Mouse (Mus musculus) C2C12 (cell line): ENCODE data around the gene Higd1a. TPM values are rescaled to one million over a fixed set of nuclear protein-coding genes. Genes with fewer than 3 reads are reported as not detected.

Source experiments
- H3K27me3 ChIP-seq: one replicate; pipeline ENCODE4 v1.6.1; 2011; ENCODE audit not compliant: control insufficient read depth, insufficient read depth, insufficient read length
- H3K36me3 ChIP-seq: one replicate; pipeline ENCODE4 v1.6.1; 2011; ENCODE audit not compliant: control insufficient read depth, insufficient read depth
- H3K4me3 ChIP-seq: one replicate; pipeline ENCODE4 v1.5.1; 2011; ENCODE audit warnings: mild to moderate bottlenecking, control low read depth; ENCODE audit not compliant: poor library complexity, insufficient read depth, severe bottlenecking
- H3K79me2 ChIP-seq: one replicate; pipeline ENCODE4 v1.6.1; 2011; ENCODE audit not compliant: control insufficient read depth, insufficient read depth
- H3K79me3 ChIP-seq: one replicate; pipeline ENCODE4 v1.6.1; 2011; ENCODE audit warnings: low read depth, control low read depth
- H3ac ChIP-seq: one replicate; pipeline ENCODE3; 2011; ENCODE audit warnings: low read depth; ENCODE audit not compliant: control insufficient read depth, insufficient read length
- CEBPB ChIP-seq: IDR thresholded peaks from one replicate; pipeline ENCODE4 v1.6.1; 2011; ENCODE audit warnings: low read depth, mild to moderate bottlenecking, control low read depth, moderate library complexity
- CTCF ChIP-seq: IDR thresholded peaks from one replicate; pipeline ENCODE4 v1.5.1; 2011; ENCODE audit not compliant: control insufficient read depth, insufficient read depth, insufficient read length
- FOSL1 ChIP-seq: IDR thresholded peaks from one replicate; pipeline ENCODE4 v1.8.0; 2011; ENCODE audit warnings: mild to moderate bottlenecking, low read length; ENCODE audit not compliant: poor library complexity, insufficient read depth, severe bottlenecking
- MAX ChIP-seq: IDR thresholded peaks from one replicate; pipeline ENCODE4 v1.6.1; 2011; ENCODE audit warnings: mild to moderate bottlenecking, control low read depth
- MYOD1 ChIP-seq: IDR thresholded peaks from one replicate; pipeline ENCODE4 v1.6.1; 2011; ENCODE audit warnings: low read depth; ENCODE audit not compliant: control insufficient read depth, insufficient read length
- MYOG ChIP-seq: IDR thresholded peaks from one replicate; pipeline ENCODE4 v1.6.1; 2011; ENCODE audit not compliant: control insufficient read depth, insufficient read length; ENCODE audit errors: extremely low read depth
- USF1 ChIP-seq: IDR thresholded peaks from one replicate; pipeline ENCODE4 v1.6.1; 2011; ENCODE audit warnings: low read depth, mild to moderate bottlenecking, control low read depth, moderate library complexity
- polyA plus RNA-seq: library from polyadenylated mRNA; unstranded; fragments of >200 nt; fragmentation: generic; extraction: Trizol; gene quantifications from one replicate; pipeline ENCODE4 v1.2.1, GENCODE M21; 2012; ENCODE audit warnings: missing spikeins

Gene Higd1a
- polyA plus RNA-seq, 1 experiment: 55.5 TPM

DNA sequence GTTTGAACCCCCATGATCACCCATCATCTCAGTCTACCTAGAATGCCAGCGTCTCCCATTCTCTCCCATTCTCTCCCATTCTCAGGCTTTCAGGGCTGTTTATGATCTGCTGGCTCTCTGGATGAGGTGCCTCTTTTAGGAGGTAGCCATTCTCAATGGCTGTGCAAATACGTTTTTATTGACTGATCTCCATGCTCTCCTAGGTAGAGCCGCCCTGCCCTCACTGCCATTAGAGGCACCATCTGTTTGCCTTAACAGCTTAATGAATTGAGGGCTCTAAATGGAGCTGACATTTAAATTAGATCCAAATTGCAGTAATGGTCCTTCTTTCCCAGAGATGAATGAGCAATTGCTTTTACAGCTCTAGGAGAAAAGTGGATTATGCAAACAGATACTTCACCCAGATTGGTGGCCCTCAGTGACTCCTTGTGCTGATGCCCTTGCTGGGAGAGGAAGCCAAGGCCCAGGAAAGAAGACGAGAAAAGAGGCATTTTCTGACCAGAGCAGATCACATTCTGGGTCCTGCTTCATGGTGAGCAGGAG, 11.9 kb upstream of the Higd1a start:
- H3K4me3 ChIP-seq: no peak overlapping the region
- H3K79me2 ChIP-seq: no peaks in the 10 kb centered on the region
- peaks cover 22% of the 10 kb centered on the region for H3K27me3 ChIP-seq
- TF ChIP-seq CTCF (no peak), MAX (no peak), MYOD1 (no peak), MYOG (no peak), CEBPB (no peak), FOSL1 (no peak), USF1 (no peak)
- H3K79me3 ChIP-seq: no peaks in the 10 kb centered on the region
- H3ac ChIP-seq: no peak overlapping the region
- H3K36me3 ChIP-seq: no peaks in the 10 kb centered on the region

DNA sequence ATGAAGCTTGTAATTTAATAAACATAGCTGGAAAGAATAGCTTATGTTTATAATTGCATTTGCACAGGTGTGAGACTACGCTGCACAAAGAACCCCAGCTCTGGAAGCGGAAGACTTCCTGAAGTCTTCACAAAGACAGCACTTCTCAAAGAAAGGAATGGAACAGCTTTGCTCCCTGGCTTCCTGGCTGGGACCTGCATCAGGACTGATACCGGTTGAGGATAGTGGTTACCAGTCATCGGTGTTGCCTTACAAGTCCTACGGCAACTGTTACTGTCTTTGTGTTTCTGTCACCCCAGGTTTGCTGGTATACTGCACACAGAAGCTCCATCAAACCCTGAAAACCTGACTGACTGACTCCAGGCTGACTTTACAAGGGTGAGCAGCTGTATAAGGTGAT, 11.3 kb upstream of the Higd1a start:
- TF ChIP-seq FOSL1 (no peak), USF1 (no peak), MAX (no peak), MYOG (no peak), CTCF (no peak), MYOD1 (no peak), CEBPB (no peak)
- Histone ChIP-seq H3K79me2 (no peaks in the 10 kb centered on the region), H3ac (no peak overlapping the region), H3K27me3 (peaks cover 22% of the 10 kb centered on the region), H3K4me3 (no peak overlapping the region), H3K36me3 (no peaks in the 10 kb centered on the region), H3K79me3 (no peaks in the 10 kb centered on the region)

DNA sequence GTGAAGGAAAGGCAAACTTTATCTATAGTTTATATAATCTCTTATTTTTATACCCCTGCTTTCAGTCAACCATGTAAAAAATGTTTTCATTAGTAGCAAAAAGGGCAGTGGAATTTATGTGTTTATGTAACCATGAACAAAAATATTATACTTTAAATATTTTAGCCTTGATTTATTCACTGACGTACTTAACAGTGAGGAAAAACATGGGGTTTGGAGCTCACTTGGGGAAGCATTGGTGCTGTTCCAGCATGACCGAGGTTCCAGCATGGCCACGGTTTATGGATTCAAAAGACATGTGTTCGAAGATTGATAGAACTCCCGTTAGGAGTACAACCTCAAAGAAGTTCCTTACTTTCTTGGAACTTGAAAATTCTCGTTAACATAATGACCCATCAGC, 10.1 kb upstream of the Higd1a start:
- H3K79me3 ChIP-seq: no peaks in the 10 kb centered on the region
- H3K27me3 ChIP-seq: peaks cover 22% of the 10 kb centered on the region
- TF ChIP-seq CTCF: no peak
- no peak for TF ChIP-seq MYOG
- no peak for TF ChIP-seq USF1
- TF ChIP-seq MAX: no peak
- TF ChIP-seq MYOD1: no peak
- no peak for TF ChIP-seq FOSL1
- H3K36me3 ChIP-seq: no peaks in the 10 kb centered on the region
- H3K79me2 ChIP-seq: no peaks in the 10 kb centered on the region
- H3K4me3 ChIP-seq: no peak overlapping the region
- no peak overlapping the region for H3ac ChIP-seq

DNA sequence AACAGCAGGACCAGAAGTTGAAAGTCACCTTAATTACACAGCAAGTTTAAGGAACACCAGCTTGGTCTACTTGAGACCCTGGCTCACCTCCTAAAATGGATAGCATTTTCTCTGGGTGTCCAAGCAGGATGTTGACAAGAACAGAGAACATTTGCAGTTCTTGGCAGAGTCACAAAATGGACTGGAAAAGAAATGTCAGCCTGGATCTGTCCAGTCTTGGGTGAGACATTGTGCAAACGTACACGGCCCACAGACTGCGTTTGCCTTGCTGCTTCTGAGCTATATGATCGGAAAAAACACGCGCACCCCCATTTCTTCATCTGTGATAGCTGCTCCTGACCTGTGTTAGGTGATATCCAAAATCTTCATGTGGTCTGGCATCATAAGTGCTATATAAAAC, 9.5 kb upstream of the Higd1a start:
- TF ChIP-seq CEBPB (no peak), MAX (no peak), MYOD1 (no peak), CTCF (no peak), FOSL1 (no peak), MYOG (no peak), USF1 (no peak)
- Histone ChIP-seq H3K36me3 (no peaks in the 10 kb centered on the region), H3K4me3 (no peak overlapping the region), H3K79me2 (no peaks in the 10 kb centered on the region), H3ac (no peak overlapping the region), H3K79me3 (no peaks in the 10 kb centered on the region), H3K27me3 (peaks cover 22% of the 10 kb centered on the region)

DNA sequence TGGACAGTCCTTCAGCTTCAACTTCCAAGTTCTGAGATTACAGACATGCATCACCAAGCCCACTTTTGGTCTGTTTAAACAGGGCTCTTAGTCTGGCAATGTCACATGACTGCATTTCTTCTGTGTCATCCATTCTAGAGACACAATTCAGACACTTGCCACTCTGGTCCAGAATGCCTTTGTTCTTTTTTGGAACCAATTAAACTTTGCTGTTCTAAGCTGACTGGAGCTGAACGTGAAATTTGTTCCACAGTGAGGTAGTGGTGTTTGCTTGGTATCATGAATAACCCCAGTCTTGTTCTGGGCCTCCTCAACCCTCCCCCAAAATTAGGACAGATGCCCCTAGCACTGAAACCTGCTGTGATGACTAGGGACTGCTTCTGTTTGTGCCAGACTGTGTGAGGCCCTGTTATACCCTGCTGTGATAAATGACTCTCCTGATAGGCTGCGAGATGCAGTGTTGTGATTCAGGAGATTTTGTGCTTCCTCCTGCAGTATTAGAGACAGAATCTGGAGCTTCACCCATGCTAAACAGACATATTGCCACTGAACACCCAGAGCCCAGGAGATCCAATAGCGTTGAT, 7.4 kb upstream of the Higd1a start:
- no peaks in the 10 kb centered on the region for H3K79me2 ChIP-seq
- H3K4me3 ChIP-seq: no peak overlapping the region
- peaks cover 11% of the 10 kb centered on the region for H3K27me3 ChIP-seq
- H3ac ChIP-seq: no peak overlapping the region
- H3K36me3 ChIP-seq: no peaks in the 10 kb centered on the region
- H3K79me3 ChIP-seq: no peaks in the 10 kb centered on the region
- TF ChIP-seq USF1 (no peak), MYOG (no peak), MYOD1 (no peak), CTCF (no peak), FOSL1 (no peak), MAX (no peak), CEBPB (no peak)

DNA sequence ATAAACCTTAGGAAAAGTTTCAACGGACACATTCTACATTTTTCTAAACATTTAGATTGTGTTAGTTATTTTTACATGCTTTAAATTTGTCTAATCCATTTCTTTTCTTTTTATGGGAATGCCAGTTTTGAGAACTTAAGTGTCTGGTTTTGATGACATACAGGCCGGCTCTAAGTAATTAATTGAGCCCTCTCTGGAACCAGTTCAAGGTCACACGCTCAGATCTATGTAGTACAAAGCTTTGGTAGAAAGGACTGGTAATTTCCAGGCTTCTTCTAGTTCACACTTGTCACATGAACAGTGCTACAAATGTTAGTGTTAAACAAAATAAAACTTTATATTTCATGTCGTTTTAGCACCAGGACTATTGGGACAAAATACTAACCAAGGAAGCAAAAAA, 6.7 kb upstream of the Higd1a start:
- H3K79me2 ChIP-seq: no peaks in the 10 kb centered on the region
- H3K79me3 ChIP-seq: no peaks in the 10 kb centered on the region
- H3K36me3 ChIP-seq: no peaks in the 10 kb centered on the region
- H3K27me3 ChIP-seq: peaks cover 8% of the 10 kb centered on the region
- H3ac ChIP-seq: no peak overlapping the region
- TF ChIP-seq FOSL1: no peak
- TF ChIP-seq USF1: no peak
- TF ChIP-seq MAX: no peak
- TF ChIP-seq CTCF: no peak
- H3K4me3 ChIP-seq: no peak overlapping the region
